Mouse (Mus musculus) retina, postnatal 7 days (tissue): Measurements from ENCODE around the gene Sfrp2.

ENCODE experiments used
- DNase-seq: peaks from one replicate; pipeline ENCODE4 v3.0.0-alpha.2; 2012; ENCODE audit warnings: low read depth, low spot score

The Sfrp2 gene

DNA sequence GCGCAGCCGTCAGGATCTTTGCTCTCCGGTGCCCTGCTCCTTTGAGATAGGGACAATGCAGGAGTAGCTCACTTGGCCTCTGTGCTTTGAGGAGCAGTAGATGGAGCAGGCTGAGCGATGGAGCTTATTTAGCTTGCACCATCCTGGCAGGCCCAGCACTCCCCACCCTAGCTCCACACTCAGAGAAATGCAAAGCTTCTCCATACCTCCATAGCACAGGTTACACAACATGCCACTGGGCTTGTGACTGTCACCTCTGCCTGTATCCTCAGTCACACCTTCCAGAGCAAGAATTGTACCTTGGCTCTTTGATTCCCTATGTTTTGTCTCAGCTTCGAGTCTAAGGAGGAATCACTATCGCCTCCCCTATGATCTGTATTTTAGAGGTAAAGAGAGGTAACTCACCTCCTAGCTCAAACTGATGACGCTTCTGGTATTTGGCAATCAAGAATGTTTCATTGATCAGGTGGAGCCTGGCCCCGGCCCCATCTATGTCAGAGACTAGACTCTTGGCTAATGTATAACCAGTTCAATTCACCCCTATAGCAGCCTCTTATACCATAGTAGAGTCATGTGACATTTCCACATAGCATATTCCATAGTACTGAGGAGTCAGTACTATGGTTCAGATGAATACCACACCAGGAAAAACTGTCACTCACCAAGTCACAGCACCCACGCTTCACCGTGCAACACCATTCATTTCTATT lies 5.2 kb downstream of the Sfrp2 start:
- no peak for DNase-seq

DNA sequence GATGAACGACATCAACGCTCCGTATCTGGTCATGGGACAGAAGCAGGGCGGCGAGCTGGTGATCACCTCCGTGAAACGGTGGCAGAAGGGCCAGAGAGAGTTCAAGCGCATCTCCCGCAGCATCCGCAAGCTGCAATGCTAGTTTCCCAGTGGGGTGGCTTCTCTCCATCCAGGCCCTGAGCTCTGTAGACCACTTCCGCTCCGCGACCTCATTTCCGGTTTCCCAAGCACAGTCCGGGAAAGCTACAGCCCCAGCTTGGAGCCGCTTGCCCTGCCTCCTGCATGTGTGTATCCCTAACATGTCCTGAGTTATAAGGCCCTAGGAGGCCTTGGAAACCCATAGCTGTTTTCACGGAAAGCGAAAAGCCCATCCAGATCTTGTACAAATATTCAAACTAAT lies 7.2 kb downstream of the Sfrp2 start:
- no peak for DNase-seq

DNA sequence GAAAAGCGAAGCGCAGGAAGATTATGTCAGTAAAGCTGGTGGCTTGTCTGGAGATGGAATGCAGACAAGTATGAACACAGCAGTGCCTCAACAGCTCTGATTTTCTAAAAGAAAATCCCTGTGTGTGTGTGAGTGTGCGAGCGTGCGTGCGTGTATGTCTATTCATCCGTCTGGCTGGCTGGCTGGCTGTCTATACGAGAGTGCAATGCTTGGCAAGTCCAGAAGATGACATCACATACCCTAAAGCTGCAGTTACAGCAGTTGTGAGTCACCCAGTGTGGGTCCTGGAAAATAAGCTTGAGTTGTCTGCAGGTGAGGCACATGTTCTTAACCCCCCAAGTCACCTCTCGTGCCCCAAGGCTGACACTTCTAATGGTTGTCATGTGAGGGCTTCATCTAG lies 9.3 kb downstream of the Sfrp2 start:
- DNase-seq: no peak

DNA sequence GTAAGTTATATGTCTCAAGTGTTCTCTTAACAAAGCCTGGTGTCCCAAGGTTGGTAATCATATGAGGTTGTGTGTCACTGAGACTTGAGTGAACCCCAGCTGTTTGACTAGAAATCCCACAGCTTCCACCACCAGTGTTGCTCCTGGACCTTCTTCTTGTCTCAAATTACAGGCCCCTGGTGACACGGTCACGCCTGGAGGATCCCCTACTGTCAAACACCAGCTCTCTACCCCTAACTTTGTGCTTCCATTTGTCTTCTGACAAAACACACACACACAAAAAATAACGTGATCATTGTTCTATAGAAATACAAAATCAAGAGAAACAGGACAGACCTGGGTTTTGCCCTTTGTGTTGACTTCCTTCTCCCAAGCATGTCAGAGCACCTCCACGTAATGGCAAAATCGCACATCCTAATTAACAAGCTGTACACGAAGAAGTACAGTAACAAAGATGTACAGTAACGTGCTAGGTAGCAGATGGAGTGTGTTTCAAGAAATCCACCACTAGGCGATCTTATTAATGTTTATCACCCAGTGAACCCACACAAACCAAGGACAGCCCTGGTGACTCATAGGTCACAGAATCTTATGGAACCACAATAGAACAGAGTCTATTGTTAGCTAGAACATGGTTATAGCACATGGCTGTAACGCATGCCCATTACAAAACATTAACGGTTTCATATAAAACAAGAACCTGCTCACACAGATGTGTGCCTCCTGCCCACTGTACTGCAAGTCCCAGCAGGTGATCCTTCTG lies 15.5 kb downstream of the Sfrp2 start:
- DNase-seq: no peak

DNA sequence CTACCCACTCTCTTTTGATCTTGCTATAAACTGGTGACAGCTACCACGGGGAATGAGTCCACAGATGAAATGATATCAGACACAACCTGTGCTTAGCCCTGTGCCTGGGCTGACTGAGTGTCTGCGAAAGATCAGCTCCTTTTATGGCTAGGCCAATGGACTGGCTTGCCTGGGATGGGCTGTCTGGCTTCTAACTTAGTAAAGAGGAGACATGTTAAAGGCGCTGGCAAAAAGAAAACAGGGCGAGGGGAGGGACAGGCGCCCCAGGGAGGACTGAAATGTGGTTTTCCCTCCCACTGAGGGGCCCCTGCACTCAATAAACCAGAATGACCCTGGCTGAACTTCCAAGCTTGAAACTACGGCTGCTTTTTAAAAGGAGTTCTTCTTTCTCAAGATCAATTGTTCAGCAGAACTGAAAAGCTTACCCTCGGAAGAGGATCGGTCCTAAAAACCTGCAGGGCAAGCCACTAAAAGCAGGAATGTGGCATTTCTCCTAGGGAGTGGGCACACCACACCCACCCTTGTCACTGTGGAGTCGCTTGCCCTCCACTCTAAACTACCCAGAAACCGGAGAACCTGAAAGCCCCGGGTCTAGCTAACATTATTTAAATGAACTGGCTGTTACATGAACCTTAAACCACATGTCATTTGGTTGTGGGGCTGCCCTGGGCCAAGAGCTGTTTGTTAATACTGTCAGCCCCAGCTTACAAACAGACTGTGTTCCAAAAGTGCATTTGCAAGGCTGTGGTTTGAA lies 17.8 kb downstream of the Sfrp2 start:
- no peak for DNase-seq

DNA sequence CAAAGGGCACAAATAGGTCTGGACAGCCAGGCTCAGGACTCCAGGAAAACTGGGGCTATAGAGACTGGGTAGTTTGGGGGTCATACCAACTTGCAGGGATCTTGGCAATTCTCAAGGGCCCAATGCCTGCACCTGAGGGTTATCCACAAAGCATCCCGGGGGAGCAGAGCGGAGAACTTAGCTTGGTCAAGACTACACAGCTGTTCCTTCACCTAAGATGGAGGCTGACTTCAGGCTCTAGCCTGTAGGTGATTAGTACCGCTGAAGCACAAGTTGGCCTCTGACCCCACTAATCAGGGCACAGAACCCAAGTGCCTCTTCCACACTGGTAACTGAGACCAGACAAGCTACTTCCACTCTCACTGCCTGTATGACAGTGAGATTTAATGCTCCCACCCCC lies 18.6 kb downstream of the Sfrp2 start:
- no peak for DNase-seq

DNA sequence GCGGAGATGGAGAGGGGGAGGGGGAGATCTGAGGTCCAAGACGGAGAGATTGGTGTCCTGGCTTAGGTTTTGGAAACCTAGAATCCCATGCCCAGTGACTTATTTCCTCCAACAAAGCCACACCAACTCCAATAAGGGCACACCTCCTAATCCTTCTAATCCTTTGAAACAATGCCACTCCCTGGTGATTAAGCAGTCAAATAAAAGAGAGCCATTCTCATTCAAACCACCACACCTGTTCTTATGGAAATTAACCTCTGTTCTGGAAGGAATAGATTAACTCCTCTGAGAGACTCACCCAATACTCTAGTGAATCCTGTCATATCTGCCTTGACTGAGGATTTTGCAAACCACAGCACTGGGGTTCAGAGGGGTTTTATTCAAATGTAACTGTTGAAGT lies 21.0 kb downstream of the Sfrp2 start:
- DNase-seq: no peak

DNA sequence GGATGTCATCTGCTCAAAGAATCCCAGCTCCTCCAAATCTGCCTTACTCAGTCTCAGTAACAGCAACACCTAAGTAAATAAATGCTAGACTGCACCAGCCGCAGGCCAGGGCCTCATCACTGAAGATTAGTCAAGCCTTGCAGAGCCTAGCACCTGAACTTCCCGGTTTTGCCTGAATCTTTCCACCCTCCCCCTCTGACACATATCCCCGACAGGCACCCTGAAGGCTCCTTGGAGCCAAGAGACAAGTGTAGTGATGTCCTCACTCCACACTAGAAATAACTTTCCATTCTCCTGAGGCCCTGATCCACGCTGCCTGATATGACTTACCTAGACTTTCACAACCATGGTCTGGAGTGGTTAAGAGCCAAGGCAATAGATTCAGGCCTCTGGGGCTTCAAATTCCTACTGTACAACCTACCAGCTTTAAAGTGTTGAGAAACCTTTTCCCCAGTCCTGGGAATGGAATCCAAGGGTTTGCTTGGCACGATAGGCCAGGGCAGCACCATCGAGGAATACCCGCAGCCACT lies 21.7 kb downstream of the Sfrp2 start:
- DNase-seq: no peak

DNA sequence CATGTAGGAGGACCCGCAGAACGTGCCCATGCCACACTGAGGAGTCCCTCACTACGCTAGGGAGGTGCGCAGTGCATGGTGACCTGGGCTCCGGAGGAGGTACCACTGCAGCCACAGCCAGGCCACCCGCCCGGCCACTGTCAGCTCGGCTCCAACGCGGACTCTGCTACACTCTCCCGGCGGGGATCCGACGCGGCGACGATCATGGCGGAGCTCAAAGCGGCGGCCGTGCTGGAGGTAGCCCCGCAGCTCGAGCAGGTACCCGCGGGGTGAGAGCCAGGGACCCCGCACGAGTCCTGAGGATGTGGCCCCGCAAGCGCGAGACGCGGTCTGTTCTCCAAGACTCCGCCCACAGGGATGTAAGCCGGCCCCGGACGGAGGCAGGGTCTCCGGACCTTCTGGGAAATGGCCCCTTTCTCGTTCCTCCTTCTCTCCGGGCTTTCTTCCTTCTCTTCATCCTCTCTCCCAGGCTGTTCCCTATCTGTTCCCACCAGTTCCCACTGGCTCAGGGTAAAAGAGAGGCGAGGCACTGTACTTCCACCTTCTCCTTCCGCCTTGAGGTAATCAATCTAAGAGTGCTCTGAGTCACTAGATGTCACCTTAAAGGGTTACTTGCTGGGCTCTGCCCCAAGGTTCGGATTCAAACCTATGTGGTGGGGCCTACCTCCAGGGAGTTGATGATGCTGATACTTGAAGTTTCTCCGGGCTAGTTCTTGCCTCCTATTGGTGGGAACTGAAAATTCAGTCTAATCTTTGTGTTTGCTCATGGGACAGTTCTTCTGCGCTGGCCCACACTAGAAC lies 23.7 kb downstream of the Sfrp2 start:
- no peak for DNase-seq

DNA sequence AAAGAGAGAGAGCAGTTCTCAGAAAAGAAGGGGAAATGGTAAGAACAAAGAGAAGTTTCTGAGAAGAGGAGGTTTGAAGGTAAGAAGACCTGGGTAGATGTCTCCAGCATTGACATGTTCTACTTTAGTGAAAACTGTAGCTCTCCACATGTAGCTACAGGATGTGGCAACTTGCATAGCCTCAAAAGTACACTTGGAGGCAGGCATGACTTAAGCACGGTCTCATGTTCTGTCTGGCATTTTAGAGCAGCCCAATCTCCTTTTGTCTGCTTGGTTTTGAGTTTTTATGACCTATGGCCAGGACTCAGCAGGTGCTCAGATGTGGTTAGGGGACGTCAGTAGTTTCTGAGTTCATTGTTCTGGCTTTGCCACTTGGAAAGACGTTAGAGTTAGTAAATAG lies 25.3 kb downstream of the Sfrp2 start:
- DNase-seq: no peak

DNA sequence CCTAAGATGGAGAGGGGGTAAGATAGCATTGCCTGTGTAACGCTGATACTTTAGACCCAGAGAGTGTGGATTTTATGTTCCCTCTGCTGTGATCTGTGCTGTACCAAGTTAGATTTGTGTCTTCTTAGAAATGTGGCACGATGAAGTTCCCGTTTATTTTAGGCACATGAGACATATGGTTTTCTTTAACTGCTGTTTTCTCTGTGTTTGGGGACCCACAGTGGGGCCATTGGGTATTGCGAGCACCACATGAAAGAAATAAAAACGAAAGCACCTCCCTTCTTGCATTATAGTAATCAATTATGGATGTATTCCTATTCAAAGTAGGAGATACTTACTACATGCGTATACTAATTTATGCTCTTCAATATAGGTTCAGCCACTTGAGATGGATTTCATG lies 31.0 kb downstream of the Sfrp2 start:
- DNase-seq: no peak

DNA sequence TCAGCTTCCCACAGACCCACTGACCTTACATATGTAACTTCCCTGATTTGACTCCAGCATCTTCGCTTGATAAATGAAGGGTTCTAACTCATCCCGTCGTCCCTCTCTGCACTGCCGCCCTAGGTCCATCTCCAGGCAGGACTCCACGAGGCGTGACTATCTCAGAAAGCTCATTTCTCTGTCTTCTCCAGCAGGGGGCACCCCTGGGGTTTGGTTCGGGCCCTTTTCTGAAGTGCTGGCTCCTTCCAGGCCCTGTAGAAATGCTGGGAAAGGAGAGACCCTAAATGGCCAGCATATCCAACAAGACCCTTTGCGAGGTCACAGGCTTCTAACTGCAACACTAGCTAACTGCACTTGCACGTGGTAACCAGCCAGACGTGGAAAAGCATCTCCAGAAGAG lies 31.7 kb downstream of the Sfrp2 start:
- peak; percentile 16 for DNase-seq

DNA sequence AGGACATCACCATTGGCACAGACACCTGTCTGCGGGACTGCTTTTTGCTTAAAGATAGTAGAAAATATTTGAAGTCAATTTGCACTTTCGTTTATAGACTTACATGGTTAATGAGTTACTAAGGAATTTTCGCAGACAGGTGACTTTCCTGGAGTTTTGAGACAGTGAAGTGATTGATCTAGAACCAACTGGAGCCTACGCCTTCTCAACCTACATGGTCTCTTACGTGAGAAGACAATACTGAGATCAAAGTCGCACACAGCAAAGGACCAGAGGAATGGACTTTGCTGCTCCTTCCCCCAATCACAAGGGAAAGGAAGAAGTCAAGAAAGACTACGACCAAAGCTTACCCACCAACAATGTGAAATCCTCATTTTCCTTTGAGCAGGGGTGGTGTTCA lies 33.4 kb downstream of the Sfrp2 start:
- DNase-seq: no peak

DNA sequence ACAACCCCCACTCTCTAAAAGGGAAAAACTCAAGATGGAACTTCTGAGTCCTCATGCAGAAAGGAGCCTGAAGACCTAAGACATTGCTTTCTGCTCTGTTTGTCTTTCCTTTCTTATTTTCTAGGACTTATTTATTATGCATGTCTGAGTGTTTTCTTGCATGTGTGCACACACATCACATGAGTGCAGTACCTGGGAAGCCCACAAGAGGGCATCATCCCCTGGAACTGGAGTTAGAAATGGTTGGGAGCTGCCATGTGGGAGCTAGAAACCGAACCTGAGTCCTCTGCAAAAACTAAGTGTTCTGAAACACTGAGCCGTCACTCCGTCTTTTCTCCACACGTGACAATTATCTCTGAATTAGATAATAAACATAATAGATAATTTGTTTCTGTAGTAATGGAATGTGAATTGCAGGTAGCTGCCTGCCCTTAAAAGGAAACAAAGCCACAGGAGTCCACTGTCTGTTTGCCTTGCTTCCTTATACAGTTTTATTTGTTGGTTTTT lies 35.6 kb downstream of the Sfrp2 start:
- no peak for DNase-seq

DNA sequence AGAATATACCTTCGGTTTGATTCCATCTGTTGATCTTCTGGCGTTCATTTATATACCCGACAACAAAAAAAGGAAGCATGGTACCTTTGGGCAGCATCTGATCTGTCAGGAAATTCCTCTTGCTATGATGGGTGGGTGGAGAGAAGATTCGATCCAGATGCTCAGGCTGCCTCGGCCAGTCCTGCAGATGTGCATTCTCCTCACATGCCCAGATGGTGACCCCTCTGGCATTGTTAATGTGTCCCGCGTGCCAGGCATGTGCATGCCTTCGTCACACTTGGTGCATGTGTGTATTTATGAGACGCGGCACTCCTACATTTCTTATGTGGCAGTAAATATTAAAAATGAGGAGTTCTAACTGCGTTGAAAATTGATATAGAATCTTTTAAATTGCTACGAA lies 42.4 kb downstream of the Sfrp2 start:
- DNase-seq: no peak

DNA sequence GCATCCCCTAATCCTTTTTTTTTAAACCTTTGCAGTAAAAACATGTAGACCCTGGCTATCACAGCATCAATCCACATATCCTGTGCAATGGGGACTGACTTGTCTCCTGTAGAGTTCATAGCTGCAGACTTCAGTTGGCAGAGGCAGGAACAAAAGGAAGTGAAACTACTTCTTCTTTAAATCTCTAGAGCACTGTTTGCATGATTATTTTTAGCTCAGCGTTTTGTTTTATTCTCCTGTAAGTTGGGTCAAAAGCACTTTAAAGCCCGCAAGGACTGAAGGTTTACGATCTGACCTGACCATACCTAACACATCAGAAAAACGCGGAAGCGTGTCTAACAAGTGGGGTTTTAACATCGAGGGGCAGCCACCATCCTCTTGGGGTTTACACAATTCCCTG lies 45.9 kb downstream of the Sfrp2 start:
- DNase-seq: no peak

DNA sequence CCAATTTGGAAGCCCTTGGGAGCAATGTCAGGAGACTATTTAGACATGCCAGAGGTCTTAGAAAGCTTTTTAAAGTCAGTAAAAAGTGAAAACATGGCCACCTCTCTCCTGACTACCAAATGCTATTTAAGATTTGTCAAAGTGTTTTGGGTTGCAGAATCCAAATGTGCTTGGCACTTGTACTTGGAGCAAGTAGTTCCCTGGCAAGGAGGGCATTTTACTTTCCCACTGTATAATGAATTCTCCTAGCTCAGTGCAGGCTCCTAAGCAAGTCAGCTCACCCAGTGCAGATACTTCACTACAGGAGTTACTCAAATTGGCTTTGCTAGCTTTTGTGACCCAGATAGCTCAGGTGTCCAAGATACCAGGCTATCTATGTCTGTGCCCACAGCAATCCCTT lies 46.7 kb downstream of the Sfrp2 start:
- DNase-seq: no peak

DNA sequence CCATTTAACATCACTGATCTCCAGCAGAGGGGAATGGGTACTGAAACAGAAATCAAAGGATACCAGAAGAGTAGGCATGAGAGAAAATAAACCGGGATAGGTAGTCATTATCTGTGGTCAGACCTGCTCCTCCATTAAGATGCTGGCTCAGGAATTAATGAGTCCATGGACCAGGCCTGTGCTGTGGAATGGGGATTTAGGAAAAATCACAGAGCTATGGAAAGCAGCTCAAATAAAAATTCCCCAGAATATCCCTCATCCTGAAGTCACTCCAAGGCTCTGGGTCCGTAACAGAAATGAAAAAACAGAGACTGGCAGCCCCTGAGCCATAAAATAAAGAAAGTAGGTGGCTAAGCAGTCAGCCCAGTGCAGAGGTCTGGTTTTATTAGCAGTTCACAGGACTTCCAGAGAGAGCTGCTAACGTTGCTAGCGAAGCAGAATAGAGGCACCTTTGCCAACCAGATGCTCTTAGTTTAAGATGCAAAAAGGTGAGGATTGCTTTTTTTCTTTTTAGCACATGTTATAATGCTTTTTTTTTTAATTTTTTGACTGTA lies 50.3 kb downstream of the Sfrp2 start:
- no peak for DNase-seq

DNA sequence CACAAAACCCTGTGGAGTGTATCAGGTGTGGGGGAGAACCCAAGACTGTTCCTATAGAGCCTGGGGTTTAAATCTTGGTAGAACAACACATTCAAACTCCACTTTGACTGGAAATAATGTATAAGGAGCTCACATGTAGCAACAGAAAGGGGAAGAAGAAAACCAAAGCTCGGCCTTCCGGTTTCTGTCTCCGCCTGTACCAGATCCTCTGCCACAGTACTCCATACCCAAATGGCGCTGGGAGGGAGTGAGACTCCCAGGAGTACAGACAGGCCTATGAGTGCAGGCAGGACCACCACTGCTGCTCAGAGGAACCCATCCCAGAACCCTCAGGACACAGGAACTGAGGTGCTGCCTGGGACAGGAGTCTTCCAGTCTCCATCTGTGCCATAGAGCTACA lies 57.7 kb downstream of the Sfrp2 start:
- no peak for DNase-seq
